Mouse (Mus musculus): Measurements from ENCODE around the gene Fam228b.
"Not testable (repeated sequence)": the region's sequence is repeated elsewhere in the genome, so short reads cannot be mapped to it uniquely, and the experiment has no call there.

Gene Fam228b

GRCm38 (mm10) chr12:4742183-4742582, 26.9 kb downstream of the Fam228b start:
- DNase-seq (ENCODE audit: low spot score in 2 of 2) = no peak

- DNase-seq (ENCODE audit: low spot score in 2 of 2) = no peak
Observed at GRCm38 (mm10) chr12:4740823-4741222, 28.2 kb downstream of the Fam228b start.

- DNase-seq (ENCODE audit: low spot score in 2 of 2) = no peak
Observed at GRCm38 (mm10) chr12:4738031-4738576, 31.0 kb downstream of the Fam228b start, which contains the start of gene Fam228a. Gene Fam228a (minus strand): TSS chr12:4738430.

- DNase-seq (ENCODE audit: low spot score in 2 of 2) = no peak
Observed at GRCm38 (mm10) chr12:4732332-4732731, 36.7 kb downstream of the Fam228b start.

- DNase-seq (ENCODE audit: low spot score in 2 of 2) = no peak
Observed at GRCm38 (mm10) chr12:4731629-4732028, 37.4 kb downstream of the Fam228b start.

GRCm38 (mm10) chr12:4729165-4729564, 39.9 kb downstream of the Fam228b start:
- DNase-seq (ENCODE audit: low spot score in 2 of 2) = no peak

GRCm38 (mm10) chr12:4719762-4720754, 49.0 kb downstream of the Fam228b start:
- DNase-seq (ENCODE audit: low spot score in 2 of 2) = no peak

- no peak for DNase-seq (ENCODE audit: low spot score in 2 of 2)
Observed at GRCm38 (mm10) chr12:4719066-4719761, 49.9 kb downstream of the Fam228b start.

GRCm38 (mm10) chr12:4717417-4717816, 51.6 kb downstream of the Fam228b start:
- DNase-seq (ENCODE audit: low spot score in 2 of 2) = no peak

- no peak for DNase-seq (ENCODE audit: low spot score in 2 of 2)
Observed at GRCm38 (mm10) chr12:4715606-4716005, 53.5 kb downstream of the Fam228b start.

GRCm38 (mm10) chr12:4713361-4713760, 55.7 kb downstream of the Fam228b start:
- DNase-seq (ENCODE audit: low spot score in 2 of 2) = no peak

- no peak for DNase-seq (ENCODE audit: low spot score in 2 of 2)
Observed at GRCm38 (mm10) chr12:4709926-4710325, 59.1 kb downstream of the Fam228b start.

GRCm38 (mm10) chr12:4708881-4709604, 60.0 kb downstream of the Fam228b start:
- no peak for DNase-seq (ENCODE audit: low spot score in 2 of 2)

GRCm38 (mm10) chr12:4708296-4708695, 60.8 kb downstream of the Fam228b start:
- no peak for DNase-seq (ENCODE audit: low spot score in 2 of 2)

GRCm38 (mm10) chr12:4707488-4708017, 61.5 kb downstream of the Fam228b start:
- DNase-seq (ENCODE audit: low spot score in 2 of 2) = no peak

- DNase-seq (ENCODE audit: low spot score in 2 of 2) = no peak
Observed at GRCm38 (mm10) chr12:4706901-4707300, 62.2 kb downstream of the Fam228b start.

- DNase-seq (ENCODE audit: low spot score in 2 of 2) = no peak
Observed at GRCm38 (mm10) chr12:4706175-4706574, 62.9 kb downstream of the Fam228b start.

- not testable (repeated sequence) for DNase-seq (ENCODE audit: low spot score in 2 of 2)
Observed at GRCm38 (mm10) chr12:4705626-4706025, 63.4 kb downstream of the Fam228b start.

GRCm38 (mm10) chr12:4694534-4694933, 74.5 kb downstream of the Fam228b start:
- no peak for DNase-seq (ENCODE audit: low spot score in 2 of 2)

GRCm38 (mm10) chr12:4691193-4691592, 77.9 kb downstream of the Fam228b start:
- DNase-seq (ENCODE audit: low spot score in 2 of 2) = no peak

Data from frontal cortex, postnatal 25 days (tissue).